24 mouse cellular contexts compared by ENCODE assay signal in genomic region chr13:70805506-70805905, GRCm38 (mm10). TPM values are rescaled to one million over a fixed set of nuclear protein-coding genes. Genes with fewer than 3 reads are reported as not detected.
"Had no signal": no experiment of that assay in that cellular context is flagged by ENCODE, and none has a peak within 500 bp of the region (broad histone marks: within the 10 kb centered on the region; RNA-seq: fewer than 3 reads in every experiment).

No protein-coding gene starts in this region.

- H3K9ac ChIP-seq: limb, embryonic 13.5 days; liver, embryonic 12.5 days; liver, embryonic 15.5 days; lung, embryonic 15.5 days; midbrain, embryonic 13.5 days; neural tube, embryonic 13.5 days; stomach, embryonic 15.5 days had no signal

- H3K27me3 ChIP-seq: limb, embryonic 13.5 days; liver, embryonic 12.5 days; liver, embryonic 15.5 days; lung, embryonic 15.5 days; megakaryocyte, embryonic 14.5 days; midbrain, embryonic 13.5 days; neural tube, embryonic 13.5 days; stomach, embryonic 15.5 days had no signal

- H3K36me3 ChIP-seq: limb, embryonic 10.5 days; limb, embryonic 13.5 days; liver, embryonic 12.5 days; liver, embryonic 15.5 days; lung, embryonic 15.5 days; midbrain, embryonic 10.5 days; midbrain, embryonic 13.5 days; neural tube, embryonic 13.5 days; stomach, embryonic 15.5 days had no signal

- DNase-seq: kidney, adult 11 months; kidney, adult 8-10 months; kidney, postnatal 36 days; liver; lung, adult 18-20 months; lung, postnatal 10 days; lung, postnatal 36 days; retina, postnatal 1 day; thymus, postnatal 25 days had no signal

- H3K27ac ChIP-seq: kidney, postnatal 0 days; limb, embryonic 10.5 days; limb, embryonic 13.5 days; liver, embryonic 12.5 days; liver, embryonic 15.5 days; lung, embryonic 15.5 days; midbrain, embryonic 10.5 days; midbrain, embryonic 13.5 days; neural tube, embryonic 13.5 days; stomach, embryonic 15.5 days had no signal

- H3K4me2 ChIP-seq: limb, embryonic 13.5 days; liver, embryonic 12.5 days; liver, embryonic 15.5 days; lung, embryonic 15.5 days; midbrain, embryonic 13.5 days; neural tube, embryonic 13.5 days; stomach, embryonic 15.5 days had no signal

- H3K4me1 ChIP-seq: limb, embryonic 10.5 days; limb, embryonic 13.5 days; liver, embryonic 12.5 days; liver, embryonic 15.5 days; lung, embryonic 15.5 days; megakaryocyte, embryonic 14.5 days; midbrain, embryonic 10.5 days; midbrain, embryonic 13.5 days; neural tube, embryonic 13.5 days; stomach, embryonic 15.5 days had no signal

- H3K4me3 ChIP-seq: limb, embryonic 10.5 days; limb, embryonic 13.5 days; liver, embryonic 12.5 days; liver, embryonic 15.5 days; lung, embryonic 15.5 days; megakaryocyte, embryonic 14.5 days; midbrain, embryonic 10.5 days; midbrain, embryonic 13.5 days; myocyte; neural tube, embryonic 13.5 days; stomach, embryonic 15.5 days had no signal

- H3K9me3 ChIP-seq: limb, embryonic 10.5 days; limb, embryonic 13.5 days; liver, embryonic 12.5 days; liver, embryonic 15.5 days; lung, embryonic 15.5 days; midbrain, embryonic 10.5 days; midbrain, embryonic 13.5 days; neural tube, embryonic 13.5 days; stomach, embryonic 15.5 days had no signal

- ATAC-seq: liver, embryonic 12.5 days; midbrain, embryonic 13.5 days; midbrain, embryonic 16.5 days had no signal

RNA-seq across cellular contexts. Expression of gene Adamts16, which starts 36.1 kb away (rescaled TPM):
- total RNA-seq: monocyte, adult 5-6 weeks; neutrophil, adult 5-6 weeks had no signal
- polyA plus RNA-seq: liver, embryonic 12.5 days had no signal
